Mouse (Mus musculus) liver, adult 2 months (tissue): Measurements from ENCODE around the gene 4930426L09Rik.

Experiments
- CTCF ChIP-seq: fragments of 200-500 bp; IDR thresholded peaks from 2 replicates; pipeline ENCODE4 v1.5.1; 2011; ENCODE audit warnings: low read depth, low read length, control low read depth
- POLR2A ChIP-seq: fragments of 200-500 bp; IDR thresholded peaks from 2 replicates; pipeline ENCODE4 v1.6.1; 2011; ENCODE audit warnings: low read length, control low read depth; ENCODE audit not compliant: insufficient read depth; ENCODE audit errors: extremely low read depth

- TF ChIP-seq CTCF (no peak), POLR2A (no peak)
Measured at GRCm38 (mm10) chr2:18957459-18957858, 40.7 kb upstream of the 4930426L09Rik start.
